Mouse (Mus musculus): ENCODE measurements around the gene Itih4. TPM values are rescaled to one million over a fixed set of nuclear protein-coding genes. Genes with fewer than 3 reads are reported as not detected.

The Itih4 gene
- total RNA-seq, 1 experiment = 0.18 TPM

DNA sequence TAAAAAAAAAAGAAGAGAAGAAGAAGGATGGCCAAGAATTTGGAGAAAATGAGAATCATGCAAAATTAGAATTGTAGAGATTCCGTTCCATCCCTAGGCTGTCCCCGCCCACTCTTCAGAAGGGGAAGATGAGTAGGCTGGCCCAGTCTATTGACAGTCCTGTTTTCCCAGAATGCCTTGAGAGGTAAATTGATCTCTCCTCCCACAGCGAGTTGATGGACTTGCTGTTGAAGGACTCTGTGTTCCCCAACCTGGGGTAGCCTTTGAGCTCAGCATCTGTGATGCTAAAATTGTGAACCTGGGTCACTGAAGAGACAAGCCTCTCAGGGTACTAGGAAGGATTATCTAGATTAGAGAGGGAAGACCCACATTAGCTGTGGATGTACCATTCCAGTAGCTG lies 39.2 kb downstream of the Itih4 start:
- no peaks in the 10 kb centered on the region for H3K9me3 ChIP-seq (ENCODE audit: control insufficient read depth, insufficient read depth, low read depth, low read length)
- no peak overlapping the region for H3K9ac ChIP-seq (ENCODE audit: insufficient read depth, low read depth, low read length, poor library complexity, severe bottlenecking)
- H3K4me1 ChIP-seq (ENCODE audit: control insufficient read depth in 2 of 2, insufficient read depth in 2 of 2, low read length in 2 of 2, poor library complexity in 1 of 2) = no peaks in the 10 kb centered on the region
- H3K36me3 ChIP-seq (ENCODE audit: control insufficient read depth, insufficient read depth, low read length, poor library complexity, severe bottlenecking) = no peaks in the 10 kb centered on the region
- TF ChIP-seq ZC3H11A (IDR thresholded peaks at IDR 0.05; ENCODE audit: borderline replicate concordance, low read depth, low read length) (no peak), CHD2 (IDR thresholded peaks at IDR 0.05; ENCODE audit: low read depth, low read length) (no peak), HCFC1 (IDR thresholded peaks at IDR 0.05; ENCODE audit: borderline replicate concordance, insufficient read depth, low read length) (no peak), MAFK (IDR thresholded peaks at IDR 0.05; ENCODE audit: insufficient read depth, low read depth, low read length) (no peak), ZNF384 (IDR thresholded peaks at IDR 0.05; ENCODE audit: low read depth, low read length) (no peak)
- no peak for DNase-seq (ENCODE audit: low read depth, low spot score)
- H3K4me3 ChIP-seq (ENCODE audit: insufficient read depth in 1 of 2, low read depth in 1 of 2, low read length in 2 of 2, poor library complexity in 1 of 2, severe bottlenecking in 1 of 2) = no peak overlapping the region
- no peak overlapping the region for H3K27ac ChIP-seq (ENCODE audit: insufficient read depth, low read depth, low read length, poor library complexity, severe bottlenecking)
- in situ Hi-C loops (cut with MboI; ENCODE audit: low sequenced_read_pairs in 2 of 2, unreplicated experiment in 2 of 2) = no loop called here

DNA sequence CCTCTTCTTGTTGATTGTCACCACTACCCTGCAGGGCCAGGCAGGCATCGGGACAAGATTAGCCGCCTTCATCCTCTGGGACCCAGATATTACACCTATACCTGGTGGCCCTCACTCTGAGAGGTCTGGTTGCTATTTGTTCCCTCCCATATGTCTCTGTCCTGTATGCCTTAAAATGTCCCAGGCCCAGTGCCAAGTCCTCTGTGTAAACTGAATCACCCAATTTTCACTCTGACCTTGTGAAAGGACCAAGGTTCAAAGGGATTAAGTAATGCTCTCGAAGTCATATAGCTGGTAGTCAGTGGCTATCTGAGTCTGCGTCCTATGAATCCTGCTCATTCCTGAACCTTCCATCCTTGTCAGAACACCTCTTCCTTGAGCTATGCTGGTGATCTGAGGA lies 44.1 kb downstream of the Itih4 start:
- no peak for DNase-seq (ENCODE audit: low read depth, low spot score)
- Histone ChIP-seq H3K4me1 (ENCODE audit: control insufficient read depth in 2 of 2, insufficient read depth in 2 of 2, low read length in 2 of 2, poor library complexity in 1 of 2) (no peaks in the 10 kb centered on the region), H3K27ac (ENCODE audit: insufficient read depth, low read depth, low read length, poor library complexity, severe bottlenecking) (no peak overlapping the region), H3K9ac (ENCODE audit: insufficient read depth, low read depth, low read length, poor library complexity, severe bottlenecking) (no peak overlapping the region), H3K4me3 (ENCODE audit: insufficient read depth in 1 of 2, low read depth in 1 of 2, low read length in 2 of 2, poor library complexity in 1 of 2, severe bottlenecking in 1 of 2) (no peak overlapping the region), H3K9me3 (ENCODE audit: control insufficient read depth, insufficient read depth, low read depth, low read length) (no peaks in the 10 kb centered on the region), H3K36me3 (ENCODE audit: control insufficient read depth, insufficient read depth, low read length, poor library complexity, severe bottlenecking) (no peaks in the 10 kb centered on the region)
- in situ Hi-C loops (cut with MboI; ENCODE audit: low sequenced_read_pairs in 2 of 2, unreplicated experiment in 2 of 2) = no loop called here
- TF ChIP-seq MAFK (IDR thresholded peaks at IDR 0.05; ENCODE audit: insufficient read depth, low read depth, low read length) (no peak), CHD2 (IDR thresholded peaks at IDR 0.05; ENCODE audit: low read depth, low read length) (no peak), HCFC1 (IDR thresholded peaks at IDR 0.05; ENCODE audit: borderline replicate concordance, insufficient read depth, low read length) (no peak), ZNF384 (IDR thresholded peaks at IDR 0.05; ENCODE audit: low read depth, low read length) (no peak), ZC3H11A (IDR thresholded peaks at IDR 0.05; ENCODE audit: borderline replicate concordance, low read depth, low read length) (no peak)

DNA sequence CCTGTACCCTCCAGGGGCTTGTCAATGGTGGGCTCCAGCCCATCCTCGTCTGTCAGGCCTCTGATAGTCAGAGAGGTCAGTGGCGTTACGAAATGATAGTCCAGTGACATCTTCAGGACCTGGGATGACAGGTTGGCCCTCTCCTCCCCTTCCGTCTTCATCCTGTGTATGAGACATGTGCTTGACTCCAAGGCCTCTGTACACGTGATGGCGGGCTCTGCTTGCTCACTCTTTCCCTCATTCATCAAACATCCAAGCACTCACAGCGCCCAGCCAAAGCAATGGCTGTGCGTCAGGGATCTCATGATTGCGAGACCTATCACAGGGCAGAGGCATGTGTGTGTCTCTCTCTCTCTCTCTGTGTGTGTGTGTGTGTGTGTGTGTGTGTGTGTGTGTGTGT lies 47.1 kb downstream of the Itih4 start:
- peaks cover 0 to 1% of the 10 kb centered on the region in 2 experiments; a peak in 1 of 4 replicates for H3K4me1 ChIP-seq (ENCODE audit: control insufficient read depth in 2 of 2, insufficient read depth in 2 of 2, low read length in 2 of 2, poor library complexity in 1 of 2)
- no peaks in the 10 kb centered on the region for H3K36me3 ChIP-seq (ENCODE audit: control insufficient read depth, insufficient read depth, low read length, poor library complexity, severe bottlenecking)
- TF ChIP-seq ZNF384 (IDR thresholded peaks at IDR 0.05; ENCODE audit: low read depth, low read length) (no peak), HCFC1 (IDR thresholded peaks at IDR 0.05; ENCODE audit: borderline replicate concordance, insufficient read depth, low read length) (no peak), MAFK (IDR thresholded peaks at IDR 0.05; ENCODE audit: insufficient read depth, low read depth, low read length) (no peak), CHD2 (IDR thresholded peaks at IDR 0.05; ENCODE audit: low read depth, low read length) (no peak), ZC3H11A (IDR thresholded peaks at IDR 0.05; ENCODE audit: borderline replicate concordance, low read depth, low read length) (no peak)
- no peak for DNase-seq (ENCODE audit: low read depth, low spot score)
- H3K27ac ChIP-seq (ENCODE audit: insufficient read depth, low read depth, low read length, poor library complexity, severe bottlenecking) = no peak overlapping the region
- H3K9me3 ChIP-seq (ENCODE audit: control insufficient read depth, insufficient read depth, low read depth, low read length) = no peaks in the 10 kb centered on the region
- H3K4me3 ChIP-seq (ENCODE audit: insufficient read depth in 1 of 2, low read depth in 1 of 2, low read length in 2 of 2, poor library complexity in 1 of 2, severe bottlenecking in 1 of 2) = no peak overlapping the region
- in situ Hi-C loops (cut with MboI; ENCODE audit: low sequenced_read_pairs in 2 of 2, unreplicated experiment in 2 of 2) = no loop called here
- H3K9ac ChIP-seq (ENCODE audit: insufficient read depth, low read depth, low read length, poor library complexity, severe bottlenecking) = no peak overlapping the region

DNA sequence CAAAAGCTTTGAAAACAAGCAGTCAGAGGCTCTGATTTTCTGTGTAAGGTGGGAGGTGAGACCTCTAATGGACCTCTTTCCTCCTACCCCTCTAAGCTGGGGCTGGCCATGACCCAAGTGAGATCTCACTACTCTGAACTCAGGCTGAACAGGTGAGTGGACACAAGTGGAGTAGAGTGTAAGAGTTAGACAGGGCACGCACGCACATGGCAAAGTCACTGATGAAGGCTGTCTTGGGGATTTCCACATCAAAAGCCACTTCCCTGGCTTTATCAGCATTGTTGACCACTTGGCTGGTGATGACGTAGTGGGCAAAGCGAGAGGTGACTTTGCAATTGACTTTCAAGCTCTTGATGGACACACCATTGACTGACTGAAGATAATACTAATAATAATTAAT lies 56.0 kb downstream of the Itih4 start:
- Histone ChIP-seq H3K27ac (ENCODE audit: insufficient read depth, low read depth, low read length, poor library complexity, severe bottlenecking) (no peak overlapping the region), H3K4me1 (ENCODE audit: control insufficient read depth in 2 of 2, insufficient read depth in 2 of 2, low read length in 2 of 2, poor library complexity in 1 of 2) (peaks cover 0 to 1% of the 10 kb centered on the region in 2 experiments; a peak in 1 of 4 replicates), H3K9ac (ENCODE audit: insufficient read depth, low read depth, low read length, poor library complexity, severe bottlenecking) (no peak overlapping the region), H3K9me3 (ENCODE audit: control insufficient read depth, insufficient read depth, low read depth, low read length) (no peaks in the 10 kb centered on the region), H3K36me3 (ENCODE audit: control insufficient read depth, insufficient read depth, low read length, poor library complexity, severe bottlenecking) (no peaks in the 10 kb centered on the region), H3K4me3 (ENCODE audit: insufficient read depth in 1 of 2, low read depth in 1 of 2, low read length in 2 of 2, poor library complexity in 1 of 2, severe bottlenecking in 1 of 2) (no peak overlapping the region)
- DNase-seq (ENCODE audit: low read depth, low spot score) = no peak
- no peak for TF ChIP-seq HCFC1 (IDR thresholded peaks at IDR 0.05; ENCODE audit: borderline replicate concordance, insufficient read depth, low read length)
- in situ Hi-C loops (cut with MboI; ENCODE audit: low sequenced_read_pairs in 2 of 2, unreplicated experiment in 2 of 2) = no loop called here

DNA sequence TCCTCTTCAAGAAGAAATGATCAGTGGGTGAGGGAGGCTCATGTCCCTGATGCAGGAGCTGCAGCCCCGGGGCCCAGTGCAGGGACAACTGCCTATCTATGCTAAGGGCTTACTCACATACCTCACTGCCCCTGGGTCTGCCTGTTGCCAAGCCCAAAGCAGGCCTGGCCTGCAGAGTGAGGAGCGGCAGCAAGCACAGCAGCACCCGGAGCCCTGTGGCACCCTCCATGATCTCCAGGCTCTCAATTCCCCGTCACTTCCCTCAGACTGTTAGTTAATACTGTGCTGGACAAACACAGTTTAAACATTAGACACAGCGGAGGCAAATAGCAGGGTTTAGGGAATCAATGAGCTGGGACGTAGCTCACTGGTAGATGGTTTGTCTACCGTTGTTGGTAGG lies 56.8 kb downstream of the Itih4 start, which contains the start of gene Itih1:
TSS of gene Itih1 (minus strand) at position 252 of the 400 bp plus-strand sequence.
- no peak for TF ChIP-seq ZC3H11A (IDR thresholded peaks at IDR 0.05; ENCODE audit: borderline replicate concordance, low read depth, low read length)
- no peak for TF ChIP-seq HCFC1 (IDR thresholded peaks at IDR 0.05; ENCODE audit: borderline replicate concordance, insufficient read depth, low read length)
- TF ChIP-seq MAFK (IDR thresholded peaks at IDR 0.05; ENCODE audit: insufficient read depth, low read depth, low read length) = no peak
- TF ChIP-seq CHD2 (IDR thresholded peaks at IDR 0.05; ENCODE audit: low read depth, low read length) = no peak
- no peak for TF ChIP-seq ZNF384 (IDR thresholded peaks at IDR 0.05; ENCODE audit: low read depth, low read length)
- Histone ChIP-seq H3K36me3 (ENCODE audit: control insufficient read depth, insufficient read depth, low read length, poor library complexity, severe bottlenecking) (no peaks in the 10 kb centered on the region), H3K4me3 (ENCODE audit: insufficient read depth in 1 of 2, low read depth in 1 of 2, low read length in 2 of 2, poor library complexity in 1 of 2, severe bottlenecking in 1 of 2) (no peak within 1 kb of the TSS), H3K4me1 (ENCODE audit: control insufficient read depth in 2 of 2, insufficient read depth in 2 of 2, low read length in 2 of 2, poor library complexity in 1 of 2) (no peaks in the 10 kb centered on the region), H3K9ac (ENCODE audit: insufficient read depth, low read depth, low read length, poor library complexity, severe bottlenecking) (no peak within 1 kb of the TSS), H3K27ac (ENCODE audit: insufficient read depth, low read depth, low read length, poor library complexity, severe bottlenecking) (no peak within 1 kb of the TSS), H3K9me3 (ENCODE audit: control insufficient read depth, insufficient read depth, low read depth, low read length) (no peaks in the 10 kb centered on the region)
- no peak for DNase-seq (ENCODE audit: low read depth, low spot score)
- in situ Hi-C loops (cut with MboI; ENCODE audit: low sequenced_read_pairs in 2 of 2, unreplicated experiment in 2 of 2) = no loop called here

Measured in ES-E14 (cell line).